Mouse (Mus musculus): Measurements from ENCODE around the gene Hspd1.
"Not testable (repeated sequence)": the region's sequence is repeated elsewhere in the genome, so short reads cannot be mapped to it uniquely, and the experiment has no call there.

GRCm38 (mm10) chr1:55072328-55072727, 15.7 kb downstream of the Hspd1 start:
- not testable (repeated sequence) for TF ChIP-seq CTCF (IDR thresholded peaks at IDR 0.05; ENCODE audit: borderline replicate concordance, insufficient read depth, low read depth, low read length); POLR2A (IDR thresholded peaks at IDR 0.05; ENCODE audit: borderline replicate concordance, insufficient read depth, low read length)
